ENCODE assay signal across 21 mouse cellular contexts in genomic region chr7:84246878-84247277, GRCm38 (mm10).
DNase-seq lines count a peak whose midpoint lies in the region; ATAC-seq and TF ChIP-seq lines count a peak whose summit lies in the region.
"Had no signal": no experiment of that assay in that cellular context is flagged by ENCODE, and none has a peak within 500 bp of the region (broad histone marks: within the 10 kb centered on the region; RNA-seq: fewer than 3 reads in every experiment).

No protein-coding gene starts in this region.

- H3K4me2 ChIP-seq in kidney, postnatal 0 days (ENCODE audit: low read length) = no peak overlapping the region
- no peak overlapping the region for H3K4me2 ChIP-seq in intestine, embryonic 16.5 days (ENCODE audit: low read depth, low read length)
- no peak overlapping the region for H3K4me2 ChIP-seq in stomach, postnatal 0 days (replicated peaks; ENCODE audit: low read depth)
- H3K4me2 ChIP-seq: heart, embryonic 13.5 days had no signal

- H3K36me3 ChIP-seq in kidney, adult 2 months (ENCODE audit: control insufficient read depth, insufficient read depth, low read length) = no peaks in the 10 kb centered on the region
- no peaks in the 10 kb centered on the region for H3K36me3 ChIP-seq in kidney, postnatal 0 days (ENCODE audit: insufficient read depth, low read length)
- H3K36me3 ChIP-seq in intestine, embryonic 16.5 days (ENCODE audit: control insufficient read depth, insufficient read depth, low read length) = no peaks in the 10 kb centered on the region
- H3K36me3 ChIP-seq in stomach, postnatal 0 days (ENCODE audit: control insufficient read depth, insufficient read depth, low read length) = no peaks in the 10 kb centered on the region
- H3K36me3 ChIP-seq: G1E had no signal

- no peak for ATAC-seq in kidney, postnatal 0 days (replicated peaks; ENCODE audit: low FRiP score, low read depth)
- ATAC-seq in intestine, embryonic 16.5 days = peak; percentile 45
- peak; percentile 80 for ATAC-seq in stomach, postnatal 0 days (ENCODE audit: low FRiP score, low TSS enrichment)
- ATAC-seq: CD4-positive, CD25-positive, alpha-beta regulatory T cell, adult 4 months; forebrain, embryonic 14.5 days had no signal

- no peaks in the 10 kb centered on the region for H3K27me3 ChIP-seq in kidney, adult 2 months (replicated peaks; ENCODE audit: control insufficient read depth, insufficient read depth, low read length)
- H3K27me3 ChIP-seq in kidney, postnatal 0 days (ENCODE audit: insufficient read depth, low read length) = no peaks in the 10 kb centered on the region
- no peaks in the 10 kb centered on the region for H3K27me3 ChIP-seq in intestine, embryonic 16.5 days (replicated peaks; ENCODE audit: control insufficient read depth, insufficient read depth, low read length)
- H3K27me3 ChIP-seq in stomach, postnatal 0 days (ENCODE audit: control insufficient read depth, insufficient read depth, low read length) = no peaks in the 10 kb centered on the region
- H3K27me3 ChIP-seq: heart, embryonic 13.5 days had no signal

- TF ChIP-seq EP300 in stomach, postnatal 0 days (optimal IDR thresholded peaks at IDR 0.05) = peak; percentile 60

- H3K4me1 ChIP-seq in kidney, adult 2 months (ENCODE audit: control insufficient read depth, insufficient read depth, low read length) = peaks cover 39% of the 10 kb centered on the region
- 0 out of 2 replicates have a peak, but pooled peaks cover 12% of the 10 kb centered on the region for H3K4me1 ChIP-seq in kidney, postnatal 0 days (replicated peaks; ENCODE audit: insufficient read depth, low read length)
- peaks cover 24% of the 10 kb centered on the region for H3K4me1 ChIP-seq in intestine, embryonic 16.5 days (ENCODE audit: control insufficient read depth, insufficient read depth, low read length)
- H3K4me1 ChIP-seq in stomach, postnatal 0 days (replicated peaks; ENCODE audit: control insufficient read depth, insufficient read depth) = no peaks in the 10 kb centered on the region

- no peak overlapping the region for H3K9ac ChIP-seq in kidney, postnatal 0 days (ENCODE audit: low read depth, low read length)
- no peak overlapping the region for H3K9ac ChIP-seq in intestine, embryonic 16.5 days (ENCODE audit: low read depth, low read length)
- H3K9ac ChIP-seq in stomach, postnatal 0 days (ENCODE audit: low read length) = no peak overlapping the region
- H3K9ac ChIP-seq: heart, embryonic 13.5 days had no signal

- no peak for TF ChIP-seq POLR2A in kidney, adult 2 months (IDR thresholded peaks at IDR 0.05; ENCODE audit: low read depth, low read length)

- H3K9me3 ChIP-seq in kidney, postnatal 0 days (replicated peaks; ENCODE audit: low read length) = no peaks in the 10 kb centered on the region
- no peaks in the 10 kb centered on the region for H3K9me3 ChIP-seq in intestine, embryonic 16.5 days (ENCODE audit: control insufficient read depth, low read length)
- H3K9me3 ChIP-seq in stomach, postnatal 0 days (ENCODE audit: control insufficient read depth, low read length) = no peaks in the 10 kb centered on the region
- H3K9me3 ChIP-seq: embryonic facial prominence, embryonic 10.5 days; forebrain, embryonic 10.5 days; G1E; heart, embryonic 13.5 days had no signal

- peak overlapping the region; percentile 96 for H3K27ac ChIP-seq in kidney, adult 2 months (ENCODE audit: insufficient read depth, low read depth, low read length)
- peak overlapping the region; percentile 85 for H3K27ac ChIP-seq in kidney, postnatal 0 days
- no peak overlapping the region for H3K27ac ChIP-seq in intestine, embryonic 16.5 days (ENCODE audit: low read length)
- peak overlapping the region; percentile 80 for H3K27ac ChIP-seq in stomach, postnatal 0 days (replicated peaks)
- H3K27ac ChIP-seq: embryonic facial prominence, embryonic 10.5 days; forebrain, embryonic 10.5 days; gastrocnemius, adult 2 months; heart, embryonic 13.5 days had no signal

- H3K4me3 ChIP-seq in kidney, adult 2 months (ENCODE audit: insufficient read depth, low read depth, low read length) = no peak overlapping the region
- no peak overlapping the region for H3K4me3 ChIP-seq in kidney, postnatal 0 days (replicated peaks; ENCODE audit: low read depth, low read length)
- no peak overlapping the region for H3K4me3 ChIP-seq in intestine, embryonic 16.5 days (ENCODE audit: low read length)
- no peak overlapping the region for H3K4me3 ChIP-seq in stomach, postnatal 0 days (ENCODE audit: low read depth, low read length)
- H3K4me3 ChIP-seq: embryonic facial prominence, embryonic 10.5 days; forebrain, embryonic 10.5 days; gastrocnemius, adult 2 months; heart, embryonic 13.5 days had no signal

- 69% methylated on average over 5 of the region's 5 CpGs for WGBS in kidney, adult 2 months
- WGBS in kidney, postnatal 0 days = 83% methylated on average over 5 of the region's 5 CpGs
- WGBS in intestine, embryonic 16.5 days = 65% methylated on average over 5 of the region's 5 CpGs
- 75% methylated on average over 5 of the region's 5 CpGs for WGBS in stomach, postnatal 0 days

- TF ChIP-seq CTCF in kidney, adult 2 months (conservative IDR thresholded peaks at IDR 0.05; ENCODE audit: insufficient read depth, insufficient read length, low read depth, low read length) = no peak
- TF ChIP-seq CTCF in kidney, postnatal 0 days (IDR thresholded peaks at IDR 0.05; ENCODE audit: low read depth) = no peak
- no peak for TF ChIP-seq CTCF in stomach, postnatal 0 days (IDR thresholded peaks at IDR 0.05; ENCODE audit: low read depth)

- no peak for DNase-seq in kidney, adult 2 months
- DNase-seq in kidney, postnatal 14 days = no peak
- no peak for DNase-seq in kidney, postnatal 0 days (ENCODE audit: low spot score)
- DNase-seq in kidney, postnatal 36 days = no peak
- DNase-seq in stomach, postnatal 0 days (ENCODE audit: low spot score) = no peak
- DNase-seq in spleen, postnatal 14 days (ENCODE audit: low spot score in 2 of 2) = no peak
- no peak for DNase-seq in urinary bladder, adult 2 months (ENCODE audit: low spot score)
- DNase-seq: adrenal gland, postnatal 10 days; B cell, adult 2 months; cerebellum, adult 11-12 months; cerebellum, adult 9-10 months; gastrocnemius, adult 2 months; gastrocnemius, postnatal 25 days; heart, postnatal 36 days had no signal
